Comparison of ENCODE assay signal across 9 mouse cellular contexts in the genomic region with DNA sequence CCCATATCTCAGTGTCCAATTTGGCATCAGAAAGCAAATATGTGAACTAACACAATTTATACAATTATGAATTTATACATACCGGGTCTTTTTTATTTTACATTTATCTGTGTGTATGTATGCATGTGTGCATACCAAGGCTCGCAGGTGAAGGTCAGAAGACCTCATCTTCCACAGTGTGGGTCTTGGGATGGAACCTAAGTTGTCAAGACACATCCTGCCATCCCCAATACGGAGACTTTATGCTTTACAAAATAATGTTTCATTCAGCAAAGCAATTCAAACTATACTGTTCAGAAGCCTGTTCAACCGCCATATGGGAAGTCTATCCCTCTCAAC. TPM values are rescaled to one million over a fixed set of nuclear protein-coding genes. Genes with fewer than 3 reads are reported as not detected.
A peak's percentile ranks its signal among the peaks of the same experiment; 100 is the strongest.
DNase-seq lines count a peak whose midpoint lies in the region; ATAC-seq and TF ChIP-seq lines count a peak whose summit lies in the region.
"Had no signal": no experiment of that assay in that cellular context is flagged by ENCODE, and none has a peak within 500 bp of the region (broad histone marks: within the 10 kb centered on the region; RNA-seq: fewer than 3 reads in every experiment).

No protein-coding gene starts in this region.

- H3K9ac ChIP-seq in lung, postnatal 0 days (replicated peaks; ENCODE audit: low read depth): no peak overlapping the region
- no peak overlapping the region for H3K9ac ChIP-seq in forebrain, embryonic 14.5 days (ENCODE audit: low read length)
- H3K9ac ChIP-seq in liver, embryonic 13.5 days: no peak overlapping the region
- H3K9ac ChIP-seq in stomach, postnatal 0 days (ENCODE audit: low read length): no peak overlapping the region

- TF ChIP-seq EP300 in lung, postnatal 0 days (IDR thresholded peaks at IDR 0.05): no peak
- TF ChIP-seq EP300 in stomach, postnatal 0 days (optimal IDR thresholded peaks at IDR 0.05): no peak

- no peak overlapping the region for H3K4me2 ChIP-seq in lung, postnatal 0 days (replicated peaks; ENCODE audit: low read depth, low read length)
- peak overlapping the region; percentile 71 for H3K4me2 ChIP-seq in forebrain, embryonic 14.5 days (ENCODE audit: low read length)
- no peak overlapping the region; the same call in 1 of the 2 replicates for H3K4me2 ChIP-seq in liver, embryonic 13.5 days
- H3K4me2 ChIP-seq in stomach, postnatal 0 days (replicated peaks; ENCODE audit: low read depth): no peak overlapping the region

- H3K27me3 ChIP-seq in lung, postnatal 0 days (replicated peaks; ENCODE audit: insufficient read depth, low read length): no peaks in the 10 kb centered on the region
- H3K27me3 ChIP-seq in forebrain, embryonic 14.5 days (replicated peaks; ENCODE audit: control insufficient read depth, insufficient read depth, low read length): no peaks in the 10 kb centered on the region
- no peaks in the 10 kb centered on the region for H3K27me3 ChIP-seq in liver, embryonic 13.5 days
- no peaks in the 10 kb centered on the region for H3K27me3 ChIP-seq in stomach, postnatal 0 days (ENCODE audit: control insufficient read depth, insufficient read depth, low read length)

- peaks cover 5% of the 10 kb centered on the region; the same call in 1 of the 2 replicates for H3K4me1 ChIP-seq in lung, postnatal 0 days (ENCODE audit: insufficient read depth, low read depth, low read length)
- H3K4me1 ChIP-seq in forebrain, embryonic 14.5 days (ENCODE audit: control insufficient read depth, insufficient read depth, low read length): no peaks in the 10 kb centered on the region; the same call in 1 of the 2 replicates
- H3K4me1 ChIP-seq in liver, embryonic 13.5 days (replicated peaks): peaks cover 32% of the 10 kb centered on the region
- no peaks in the 10 kb centered on the region; the same call in 1 of the 2 replicates for H3K4me1 ChIP-seq in stomach, postnatal 0 days (replicated peaks; ENCODE audit: control insufficient read depth, insufficient read depth)

- 58% methylated on average over 4 of the region's 4 CpGs for whole genome bisulfite sequencing in lung, postnatal 0 days
- 57% methylated on average over 4 of the region's 4 CpGs for WGBS in forebrain, embryonic 14.5 days
- 35% methylated on average over 4 of the region's 4 CpGs for WGBS in liver, embryonic 13.5 days (ENCODE audit: insufficient replicate concordance)
- 54% methylated on average over 4 of the region's 4 CpGs for WGBS in stomach, postnatal 0 days

- no peaks in the 10 kb centered on the region for H3K36me3 ChIP-seq in lung, postnatal 0 days (ENCODE audit: insufficient read depth, low read length)
- H3K36me3 ChIP-seq in forebrain, embryonic 14.5 days (ENCODE audit: control insufficient read depth, insufficient read depth, low read length): no peaks in the 10 kb centered on the region
- 0 out of 2 replicates have a peak, but pooled peaks cover 4% of the 10 kb centered on the region for H3K36me3 ChIP-seq in liver, embryonic 13.5 days
- no peaks in the 10 kb centered on the region for H3K36me3 ChIP-seq in stomach, postnatal 0 days (ENCODE audit: control insufficient read depth, insufficient read depth, low read length)

- TF ChIP-seq CTCF in lung, postnatal 0 days (IDR thresholded peaks at IDR 0.05): no peak
- TF ChIP-seq CTCF in stomach, postnatal 0 days (IDR thresholded peaks at IDR 0.05; ENCODE audit: low read depth): no peak

- peak; percentile 1; the same call in 1 of the 2 replicates for ATAC-seq in lung, postnatal 0 days
- no peak; the same call in 1 of the 2 replicates for ATAC-seq in forebrain, embryonic 14.5 days
- ATAC-seq in liver, embryonic 13.5 days (ENCODE audit: low read depth): peak; percentile 4; the same call in 1 of the 2 replicates
- peak; percentile 56 for ATAC-seq in stomach, postnatal 0 days (ENCODE audit: low FRiP score, low TSS enrichment)

- no peak overlapping the region for H3K27ac ChIP-seq in lung, postnatal 0 days (ENCODE audit: low read length)
- H3K27ac ChIP-seq in forebrain, embryonic 14.5 days (ENCODE audit: low read depth, low read length): no peak overlapping the region
- no peak overlapping the region for H3K27ac ChIP-seq in liver, embryonic 13.5 days
- no peak overlapping the region for H3K27ac ChIP-seq in stomach, postnatal 0 days (replicated peaks)

- no peak for DNase-seq in lung, postnatal 0 days (ENCODE audit: low spot score)
- no peak for DNase-seq in lung, postnatal 14 days
- DNase-seq in forebrain, embryonic 14.5 days (ENCODE audit: low spot score): no peak
- no peak for DNase-seq in liver, embryonic 13.5 days
- no peak for DNase-seq in stomach, postnatal 0 days (ENCODE audit: low spot score)
- DNase-seq in layer of hippocampus, postnatal 36 days: no peak
- no peak for DNase-seq in thymus, postnatal 14 days
- DNase-seq in gastrocnemius, postnatal 4 days (ENCODE audit: low spot score in 2 of 2): no peak

- H3K9me3 ChIP-seq in lung, postnatal 0 days (ENCODE audit: low read length): no peaks in the 10 kb centered on the region
- H3K9me3 ChIP-seq in forebrain, embryonic 14.5 days (replicated peaks; ENCODE audit: control insufficient read depth, low read length): no peaks in the 10 kb centered on the region
- H3K9me3 ChIP-seq in liver, embryonic 13.5 days (replicated peaks): no peaks in the 10 kb centered on the region
- no peaks in the 10 kb centered on the region for H3K9me3 ChIP-seq in stomach, postnatal 0 days (ENCODE audit: control insufficient read depth, low read length)

- no peak overlapping the region for H3K4me3 ChIP-seq in lung, postnatal 0 days (ENCODE audit: low read depth, low read length)
- H3K4me3 ChIP-seq in forebrain, embryonic 14.5 days (ENCODE audit: low read depth, low read length): peak overlapping the region; percentile 68
- H3K4me3 ChIP-seq in liver, embryonic 13.5 days (replicated peaks): no peak overlapping the region
- no peak overlapping the region for H3K4me3 ChIP-seq in stomach, postnatal 0 days (ENCODE audit: low read depth, low read length)

RNA-seq across cellular contexts. Expression of a gene that starts 0.4 kb away (rescaled TPM):
- 58.1 and 60.6 TPM in 2 replicates for polyA plus RNA-seq in lung, postnatal 0 days (2015; fragmentation: Nextera tagmentation; extraction: Ambion mirVana)
- 13.8 and 14.0 TPM in 2 replicates for polyA plus RNA-seq in forebrain, embryonic 14.5 days (2014; fragmentation: Nextera tagmentation; extraction: Ambion mirVana)
- 19.0 and 24.6 TPM in 2 replicates for polyA plus RNA-seq in liver, embryonic 13.5 days (2015; fragmentation: Nextera tagmentation; extraction: Ambion mirVana)
- 38.6 and 39.3 TPM in 2 replicates for polyA plus RNA-seq in stomach, postnatal 0 days (2015; fragmentation: Nextera tagmentation; extraction: Ambion mirVana)
- 10 to 100 TPM; 22.9 to 25.9 TPM for total RNA-seq in layer of hippocampus, postnatal 36 days (2021)
- total RNA-seq in gastrocnemius, postnatal 4 days (2021): 10 to 100 TPM; 40.8 to 44.2 TPM

RNA-seq across cellular contexts. Expression of a gene that starts 49.1 kb away (rescaled TPM):
- 1.7 and 1.9 TPM in 2 replicates for polyA plus RNA-seq in lung, postnatal 0 days (2015; fragmentation: Nextera tagmentation; extraction: Ambion mirVana)
- polyA plus RNA-seq in forebrain, embryonic 14.5 days (2014; fragmentation: Nextera tagmentation; extraction: Ambion mirVana): 0.07 TPM in 1 of 2 replicates, not detected in the other
- 0.05 TPM in 1 of 2 replicates, not detected in the other for polyA plus RNA-seq in liver, embryonic 13.5 days (2015; fragmentation: Nextera tagmentation; extraction: Ambion mirVana)
- polyA plus RNA-seq in stomach, postnatal 0 days (2015; fragmentation: Nextera tagmentation; extraction: Ambion mirVana): 0.28 and 0.67 TPM in 2 replicates
- total RNA-seq in layer of hippocampus, postnatal 36 days (2021): under 1 TPM in 1 of 2 experiments, not detected in 1; 0.13 TPM
- under 1 TPM; 0.31 to 0.42 TPM for total RNA-seq in gastrocnemius, postnatal 4 days (2021)
- total RNA-seq: hematopoietic stem cell, adult 5-6 weeks had no signal
